Mouse (Mus musculus): Measurements from ENCODE around the gene Myo16.
A peak's percentile ranks its signal among the peaks of the same experiment; 100 is the strongest.

Gene Myo16

DNA sequence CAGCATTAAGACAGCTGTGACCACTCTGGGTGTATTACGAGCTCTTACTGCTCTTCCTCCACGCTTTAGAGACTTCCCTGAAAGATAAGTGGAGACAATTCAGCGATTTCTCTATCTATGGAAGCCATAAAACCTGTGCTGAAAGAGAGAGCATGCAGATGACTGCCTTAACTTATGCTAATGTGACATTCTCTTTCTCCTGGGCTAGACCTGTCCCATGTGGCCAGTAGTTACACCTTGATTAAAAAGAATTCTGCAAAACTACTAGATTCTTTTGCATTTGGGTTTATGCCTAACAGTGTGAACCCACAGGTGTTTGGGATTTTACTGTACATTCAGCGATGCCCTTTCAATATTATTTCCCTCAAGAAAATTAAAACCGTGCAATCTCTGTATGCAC, 328.4 kb downstream of the Myo16 start:
- DNase-seq: no peak

DNA sequence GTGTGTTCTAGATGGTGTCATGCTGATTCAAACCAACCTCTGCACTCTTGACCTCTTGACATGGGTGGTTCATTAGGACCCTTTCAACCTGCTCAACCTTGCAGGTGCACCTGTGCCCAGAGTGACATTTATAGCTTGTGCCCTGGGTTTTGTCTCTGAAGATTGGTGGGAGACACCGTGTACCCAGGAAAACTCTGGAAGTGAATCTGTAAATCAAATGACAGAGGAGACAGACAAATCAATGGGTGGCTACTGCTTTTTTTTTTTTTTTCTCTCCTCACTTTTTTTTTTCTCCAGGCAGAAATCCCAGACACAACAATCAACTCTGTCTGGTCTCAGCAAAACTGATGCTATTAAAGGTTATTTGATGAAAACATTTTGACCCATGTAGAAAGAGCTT, 329.2 kb downstream of the Myo16 start:
- DNase-seq: no peak

DNA sequence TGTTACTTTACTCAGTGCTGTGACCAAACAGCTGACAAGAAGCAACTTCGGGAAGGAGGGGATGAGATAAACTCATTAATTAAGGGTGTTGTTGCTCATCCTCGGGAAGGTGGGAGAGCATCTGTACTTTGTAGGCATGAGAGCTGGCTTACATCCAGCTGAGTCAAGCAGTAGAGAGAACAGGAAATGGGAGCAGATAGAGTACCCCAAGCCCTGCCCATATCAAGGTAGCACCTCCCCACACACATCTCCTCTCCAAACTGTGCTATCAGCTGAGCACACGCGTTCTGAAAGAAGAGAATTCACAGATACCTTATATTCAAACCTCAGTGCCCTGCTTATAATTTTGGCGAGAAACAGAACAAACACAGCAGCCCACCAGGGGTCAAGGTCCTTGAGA, 330.1 kb downstream of the Myo16 start:
- no peak for DNase-seq

DNA sequence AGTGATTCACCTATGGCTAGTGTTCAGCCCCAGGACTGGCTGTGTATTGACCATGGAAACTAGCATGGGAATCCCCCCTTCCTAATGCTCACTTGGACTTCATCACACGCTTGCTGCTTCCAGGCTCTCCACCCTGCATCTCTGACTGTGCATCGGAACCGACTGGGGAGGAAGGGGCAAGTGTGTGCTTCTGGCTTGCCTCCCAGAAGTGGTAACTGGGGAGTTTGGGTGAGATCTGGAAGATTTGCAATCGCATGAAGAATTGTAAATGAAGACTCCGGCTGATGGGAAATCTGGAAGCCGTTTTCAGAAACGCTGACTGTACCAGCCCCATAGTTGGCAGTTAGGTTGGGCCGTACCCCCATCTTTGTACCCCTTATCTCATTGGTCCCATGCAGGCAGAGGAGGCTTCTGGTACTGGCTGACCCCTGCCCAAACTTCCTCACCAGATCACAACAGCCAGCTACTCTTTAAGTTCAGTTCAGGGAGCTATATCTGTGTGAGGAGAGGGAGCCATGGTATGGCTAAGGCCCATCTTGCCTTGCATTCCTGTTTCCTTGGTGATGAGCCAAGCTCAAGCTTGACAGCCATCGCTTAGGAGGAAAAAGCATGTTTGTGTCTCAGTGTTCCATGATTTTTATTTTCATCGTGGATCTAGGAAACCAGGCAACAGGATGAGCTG, 336.2 kb downstream of the Myo16 start:
- no peak for DNase-seq

DNA sequence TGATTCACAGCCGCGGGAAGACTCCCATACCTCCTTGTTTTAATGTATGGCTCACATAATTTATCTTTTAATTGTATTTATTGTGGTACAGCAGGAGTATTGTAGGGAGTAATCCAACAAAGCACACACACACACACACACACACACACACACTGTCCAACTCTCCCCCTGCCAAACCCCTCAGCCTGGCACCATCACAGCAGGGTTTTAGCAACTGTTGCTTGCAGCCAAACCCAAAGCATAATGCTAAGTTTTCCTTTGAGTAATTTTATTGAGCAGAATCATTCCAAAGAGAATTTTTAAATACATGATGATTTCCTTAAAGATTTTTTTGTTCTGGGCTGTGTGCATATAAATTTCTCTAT, 336.7 kb downstream of the Myo16 start:
- DNase-seq: no peak

DNA sequence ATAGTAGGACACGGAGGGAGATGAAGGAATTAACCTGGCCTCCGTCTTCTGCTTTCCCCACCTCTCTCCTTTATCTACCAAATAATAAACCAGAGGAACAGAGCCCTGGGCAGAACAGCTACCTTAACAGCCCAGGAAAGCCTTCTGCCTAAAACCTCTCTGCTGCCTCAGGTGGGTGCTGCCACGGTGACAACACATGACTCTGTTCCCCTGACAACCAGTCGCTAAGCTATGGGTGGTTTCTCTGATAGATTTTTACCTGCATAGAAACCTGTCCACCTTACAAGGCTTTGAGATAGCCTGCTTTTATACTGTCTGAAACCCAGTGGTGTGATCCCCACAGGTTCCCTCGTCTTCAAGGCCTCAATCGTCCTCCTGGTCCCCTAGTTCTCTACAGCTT, 337.2 kb downstream of the Myo16 start:
- no peak for DNase-seq

DNA sequence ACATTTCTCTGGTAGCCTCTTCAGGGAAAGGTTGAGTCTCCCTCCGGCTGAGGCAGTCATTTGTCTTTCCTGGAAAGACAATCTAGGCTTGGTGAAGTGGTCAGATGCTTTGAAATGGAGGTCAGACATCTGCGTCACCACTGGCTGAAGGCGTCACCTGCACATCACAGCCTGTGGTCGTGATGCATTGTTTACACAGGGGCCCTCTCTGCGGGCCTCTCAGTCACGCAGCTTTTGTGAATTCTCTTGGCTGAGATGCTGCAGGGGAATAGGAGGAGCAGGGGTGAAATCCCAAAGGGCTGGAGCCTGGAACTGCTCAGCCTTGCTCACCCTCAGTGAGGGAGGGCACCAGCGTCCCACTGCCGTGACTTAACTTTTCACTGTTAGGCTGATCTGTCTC, 346.1 kb downstream of the Myo16 start:
- no peak for DNase-seq

DNA sequence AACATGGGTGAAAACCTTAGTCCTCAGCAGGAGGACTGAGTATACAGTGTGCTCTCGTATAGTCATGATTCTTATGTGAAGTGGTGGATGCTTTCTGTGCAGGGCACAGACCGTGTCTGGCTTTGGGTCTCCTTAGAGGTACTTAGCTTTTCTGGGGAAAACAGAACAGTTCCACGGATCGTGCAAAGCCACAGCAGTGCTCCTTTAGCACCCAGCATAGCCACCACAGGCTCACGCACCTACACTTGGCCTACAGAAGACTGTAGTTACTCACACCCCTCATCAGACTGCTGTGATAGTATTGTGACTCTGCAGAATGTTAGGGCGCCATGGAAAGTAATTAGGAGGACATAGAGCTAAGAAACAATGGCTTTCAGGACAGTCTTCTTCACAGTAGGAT, 346.8 kb downstream of the Myo16 start:
- DNase-seq: no peak

DNA sequence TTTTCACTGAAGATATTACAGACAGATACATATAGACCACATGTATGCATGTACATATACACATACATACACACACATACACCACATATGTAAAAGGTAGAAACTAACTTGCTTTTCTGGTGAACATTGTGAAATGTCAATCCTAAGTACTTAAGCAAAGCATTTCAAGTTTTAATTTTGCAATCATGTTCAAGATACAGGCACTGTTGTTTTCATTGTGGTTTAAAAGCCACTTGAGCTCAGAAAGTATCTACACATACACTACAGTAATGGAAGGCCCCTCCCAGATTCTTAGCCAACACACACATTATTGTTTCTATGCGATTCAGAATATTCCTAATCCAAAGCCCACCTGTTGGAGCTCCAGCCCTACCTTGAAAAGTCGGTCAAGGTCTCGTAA, 348.0 kb downstream of the Myo16 start:
- no peak for DNase-seq

DNA sequence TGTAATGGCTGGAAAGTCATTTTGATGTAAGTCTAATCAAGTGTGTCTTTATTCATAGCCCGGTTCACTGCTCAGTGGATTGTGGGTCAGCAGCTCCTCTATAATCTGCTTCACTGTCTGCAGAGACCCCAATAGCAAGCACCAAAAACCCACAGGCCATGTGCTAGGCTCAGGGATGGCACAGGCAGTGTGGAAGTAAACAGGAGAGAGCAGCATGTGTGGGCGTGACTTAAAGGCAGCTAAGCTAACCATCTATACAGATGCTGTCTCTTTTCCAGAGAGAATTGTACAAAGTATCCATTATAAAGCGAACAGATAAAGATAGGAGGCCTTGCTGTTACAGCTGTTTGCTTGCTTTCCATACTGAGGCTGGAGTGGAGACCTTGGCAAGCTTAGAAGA, 358.4 kb downstream of the Myo16 start:
- DNase-seq: no peak

DNA sequence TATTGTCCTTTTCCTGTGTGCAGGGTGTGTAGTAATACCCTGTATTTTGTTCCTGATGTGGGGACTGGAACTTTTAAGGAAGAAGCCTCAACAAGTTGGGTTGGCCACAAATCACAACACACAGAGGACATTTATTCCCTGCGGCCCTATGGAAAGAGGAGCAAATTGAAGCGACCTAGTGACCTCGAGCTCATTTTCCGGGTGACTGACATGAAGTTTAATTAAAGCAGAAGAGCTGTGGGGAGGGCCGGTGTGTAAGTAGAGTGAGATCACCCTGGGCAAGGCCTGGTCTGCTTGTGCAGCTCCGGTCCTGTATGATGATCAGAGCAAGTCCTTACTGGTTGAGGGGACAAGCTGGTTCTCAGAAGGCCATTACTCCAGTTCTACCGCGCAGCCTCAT, 363.7 kb downstream of the Myo16 start:
- no peak for DNase-seq

DNA sequence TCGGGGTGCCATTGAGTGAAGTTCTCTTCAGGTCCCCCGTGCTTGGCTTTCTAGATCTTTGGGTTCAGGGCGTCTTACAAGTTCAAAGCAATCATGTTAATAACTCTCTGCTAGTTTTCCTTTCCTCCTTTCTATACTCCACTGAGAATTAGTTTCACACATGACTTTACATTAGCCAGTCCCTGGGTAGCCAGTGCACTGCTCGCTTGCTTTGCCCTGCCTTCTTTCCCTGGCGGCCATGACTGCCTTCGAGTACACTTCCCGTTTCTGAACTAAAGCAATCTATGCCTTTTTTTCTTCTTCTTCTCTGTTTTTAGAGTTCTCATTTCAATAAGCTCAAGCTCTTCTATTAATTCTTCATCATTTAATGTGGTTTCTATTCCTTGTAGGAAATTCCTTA, 365.6 kb downstream of the Myo16 start:
- DNase-seq: no peak

DNA sequence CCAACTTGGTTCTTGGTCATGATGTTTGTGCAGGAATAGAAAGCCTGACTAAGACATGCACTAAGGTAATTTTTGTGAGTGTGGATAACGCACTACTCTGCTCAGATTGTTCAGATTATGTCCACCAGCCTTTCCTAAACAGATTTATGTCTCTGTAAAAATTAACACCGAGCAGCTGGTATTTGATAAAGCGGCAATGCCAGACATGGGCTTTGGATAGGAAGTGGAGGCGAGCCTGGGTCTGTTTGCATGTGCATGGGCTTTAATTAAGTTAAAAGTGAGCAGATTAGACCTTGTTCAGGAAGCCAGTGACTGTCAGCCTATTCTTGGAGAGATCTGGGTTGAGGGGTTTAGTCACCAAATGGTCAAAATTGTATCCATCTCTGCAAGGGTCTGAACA, 367.8 kb downstream of the Myo16 start:
- DNase-seq: no peak

DNA sequence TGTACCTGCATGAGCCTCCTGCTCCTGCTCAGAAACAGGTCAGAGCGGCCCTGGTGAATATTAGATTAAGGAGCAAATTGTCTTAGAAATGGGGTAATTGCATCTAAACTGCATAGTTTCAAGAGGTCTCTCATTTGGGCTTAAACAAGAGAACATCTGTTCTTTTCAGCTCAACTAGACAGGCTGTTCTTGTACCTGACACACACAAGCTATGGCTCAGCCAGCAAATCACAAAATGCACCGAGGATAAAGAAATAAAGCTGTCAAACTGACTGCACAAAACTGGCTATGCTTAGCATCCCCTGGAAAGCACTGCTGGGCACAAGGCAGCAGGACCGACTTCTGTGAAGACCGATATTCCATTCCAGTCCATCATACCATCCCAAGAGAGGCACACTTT, 372.0 kb downstream of the Myo16 start:
- DNase-seq: no peak

DNA sequence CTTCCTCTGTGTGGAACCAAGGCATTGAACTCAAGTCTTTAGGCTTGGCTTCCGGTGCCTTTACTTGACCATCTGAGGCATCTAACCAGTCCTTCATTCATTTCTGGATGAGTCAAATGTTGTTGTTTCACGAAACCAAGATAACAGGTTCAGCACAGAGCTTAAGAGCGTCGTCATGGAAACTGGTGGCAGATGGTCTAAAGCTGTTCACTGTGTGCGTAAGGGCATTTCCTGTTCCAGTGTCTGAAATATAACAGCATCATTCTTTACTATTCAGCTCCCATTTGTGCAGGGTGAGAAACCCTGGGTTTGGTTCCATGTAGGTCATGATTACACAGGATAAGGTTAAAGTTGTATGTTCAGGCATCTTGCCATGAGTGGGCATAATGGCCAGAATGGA, 372.9 kb downstream of the Myo16 start:
- no peak for DNase-seq

DNA sequence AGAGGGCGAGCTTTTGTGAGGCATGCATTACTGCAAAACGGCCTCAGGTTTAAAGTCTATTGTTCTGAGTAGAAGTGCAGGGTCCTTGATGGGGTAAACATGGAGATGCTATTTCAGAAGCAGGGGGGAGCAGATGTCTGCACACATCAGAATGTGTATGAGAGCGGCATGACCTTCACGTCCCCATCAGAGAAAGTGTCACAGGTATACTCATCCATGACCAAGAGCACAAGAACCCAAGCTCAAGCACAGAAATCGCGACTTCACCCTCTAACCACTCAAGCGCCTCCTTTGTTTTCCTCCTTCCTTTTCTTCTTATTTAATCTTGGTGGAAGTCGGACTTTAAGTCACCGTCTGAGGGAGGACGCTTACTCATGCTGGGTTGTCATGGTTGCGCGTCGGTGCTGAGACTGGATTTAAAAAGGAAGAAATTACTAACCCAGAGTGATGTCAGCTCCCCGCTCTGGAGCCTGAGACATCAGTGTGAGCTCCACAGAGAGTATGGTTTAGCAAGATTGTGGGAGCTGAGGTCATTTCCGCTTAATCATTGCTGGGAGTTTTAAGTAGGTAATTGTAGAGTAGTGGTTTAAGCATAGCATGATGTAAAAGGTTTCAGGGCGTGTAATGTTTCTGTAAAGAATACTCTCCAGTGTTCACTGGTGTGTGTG, 381.0 kb downstream of the Myo16 start:
- peak; percentile 51 for DNase-seq

DNA sequence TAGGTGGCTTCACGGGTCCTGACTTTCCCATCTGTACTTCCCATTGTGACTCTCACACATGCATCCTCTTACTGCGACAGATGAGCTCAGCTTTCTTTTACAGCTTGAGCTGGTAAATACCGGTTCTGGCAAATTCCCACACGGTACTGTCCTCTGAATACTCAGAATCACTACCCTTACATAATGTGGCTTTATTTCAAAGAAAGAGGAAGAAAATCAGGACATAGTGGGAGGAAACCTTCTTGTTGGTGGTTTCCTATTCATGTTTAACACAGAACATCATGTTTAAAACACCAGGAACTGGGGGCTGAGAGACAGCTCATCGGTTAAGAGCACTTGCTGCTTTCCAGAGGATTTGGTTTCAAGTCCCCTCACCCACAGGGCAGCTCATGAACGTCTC, 384.6 kb downstream of the Myo16 start:
- no peak for DNase-seq

DNA sequence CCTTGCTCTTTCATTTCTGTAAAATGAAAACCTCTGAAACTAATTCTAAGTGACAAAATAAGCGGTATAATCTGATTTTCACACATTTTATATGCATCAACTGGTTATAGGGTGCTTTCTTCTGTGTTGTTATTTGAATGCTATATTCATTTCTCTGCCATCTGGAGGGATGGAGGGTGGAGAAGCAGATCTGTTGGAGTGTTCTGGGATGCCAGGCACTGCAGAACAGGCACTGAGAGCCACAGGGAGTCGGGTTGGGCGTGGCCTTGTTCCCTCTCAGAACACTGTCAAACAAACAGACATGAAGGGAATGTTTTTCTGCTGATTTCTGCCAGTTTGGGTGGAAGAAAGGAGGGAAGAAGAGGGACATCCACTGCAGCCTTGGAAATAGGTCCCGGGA, 386.0 kb downstream of the Myo16 start:
- no peak for DNase-seq

DNA sequence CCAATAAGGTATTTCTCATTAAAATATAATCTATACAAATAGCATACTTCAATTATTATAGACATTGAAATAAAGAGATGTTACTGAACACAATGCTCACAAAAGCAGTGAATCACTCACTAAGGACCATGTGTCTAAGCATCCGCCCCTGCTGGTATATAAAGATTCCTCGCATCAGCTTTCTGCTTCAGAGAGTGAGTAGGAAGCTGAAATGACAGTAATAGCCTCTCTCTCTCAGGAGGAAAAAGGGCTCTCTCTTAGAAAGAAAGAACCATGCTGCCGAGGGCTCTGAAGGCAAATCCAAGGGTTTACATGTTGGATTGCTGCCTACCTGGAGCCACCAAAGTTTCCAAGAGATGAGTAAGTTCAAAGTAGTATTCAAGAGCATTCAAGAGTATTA, 392.2 kb downstream of the Myo16 start:
- no peak for DNase-seq

DNA sequence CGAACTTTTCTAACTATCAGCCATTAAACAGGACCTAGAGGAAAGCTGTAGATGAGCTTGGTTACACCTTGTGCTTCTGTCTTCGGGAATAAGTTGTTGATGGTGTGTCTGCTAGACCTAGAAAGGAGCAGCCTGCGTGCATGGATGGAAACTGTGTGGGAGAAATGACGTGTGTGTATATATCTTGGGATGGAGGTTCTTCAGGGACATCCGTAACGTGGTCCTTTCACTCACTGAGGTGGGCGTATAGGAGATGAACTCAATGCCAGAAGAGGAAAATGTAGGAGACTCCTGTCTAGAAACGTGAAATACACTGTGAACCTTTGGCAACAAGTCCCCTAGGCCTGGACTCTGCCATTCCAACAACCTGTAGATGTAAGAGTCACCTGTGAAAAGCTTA, 392.8 kb downstream of the Myo16 start:
- DNase-seq: no peak

DNA sequence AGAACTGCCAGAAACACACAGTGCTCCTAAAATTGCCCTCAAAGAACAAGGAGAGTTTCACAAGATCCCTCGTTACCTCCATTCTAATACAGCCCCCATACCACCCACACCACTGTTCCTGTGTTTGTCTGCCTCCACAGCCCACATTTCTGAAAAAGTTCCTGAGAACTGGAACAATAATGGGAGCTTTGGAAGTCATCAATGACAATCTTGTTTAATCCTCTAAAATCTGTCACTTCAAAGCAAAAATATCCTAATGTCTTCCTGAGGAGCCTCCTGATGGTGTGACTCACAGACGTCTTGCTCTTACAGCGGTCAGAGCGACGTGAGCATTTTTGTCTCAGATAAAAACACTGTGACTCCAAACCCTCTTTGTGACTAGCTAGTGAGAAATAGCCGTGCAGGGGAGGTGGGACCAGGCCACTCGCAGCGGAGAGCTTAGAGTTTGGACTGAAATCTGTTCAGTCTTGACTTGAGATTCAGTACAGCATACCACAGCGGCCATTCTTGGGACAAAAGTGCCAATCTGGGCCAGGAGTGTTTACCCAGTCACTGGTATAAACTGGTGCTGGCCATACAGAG, 394.4 kb downstream of the Myo16 start:
- DNase-seq: no peak

DNA sequence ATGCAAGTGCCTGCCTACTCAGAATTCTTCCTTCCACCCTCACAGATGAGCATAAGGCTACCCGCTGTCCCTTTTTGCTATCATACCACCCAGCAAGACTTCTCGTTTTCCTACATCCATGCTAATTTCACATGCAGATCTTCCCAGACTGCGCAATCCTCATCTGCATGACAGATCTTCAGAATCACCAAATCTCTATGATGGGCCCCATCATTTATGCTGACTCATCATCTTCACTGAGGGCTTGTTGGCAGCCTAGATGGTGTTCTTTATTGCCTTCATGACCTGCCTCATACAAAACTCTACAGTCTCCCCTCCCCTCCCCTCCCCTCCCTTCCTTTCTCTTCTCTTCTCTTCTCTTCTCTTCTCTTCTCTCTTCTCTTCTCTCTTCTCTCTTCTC, 395.7 kb downstream of the Myo16 start:
- DNase-seq: no peak

DNA sequence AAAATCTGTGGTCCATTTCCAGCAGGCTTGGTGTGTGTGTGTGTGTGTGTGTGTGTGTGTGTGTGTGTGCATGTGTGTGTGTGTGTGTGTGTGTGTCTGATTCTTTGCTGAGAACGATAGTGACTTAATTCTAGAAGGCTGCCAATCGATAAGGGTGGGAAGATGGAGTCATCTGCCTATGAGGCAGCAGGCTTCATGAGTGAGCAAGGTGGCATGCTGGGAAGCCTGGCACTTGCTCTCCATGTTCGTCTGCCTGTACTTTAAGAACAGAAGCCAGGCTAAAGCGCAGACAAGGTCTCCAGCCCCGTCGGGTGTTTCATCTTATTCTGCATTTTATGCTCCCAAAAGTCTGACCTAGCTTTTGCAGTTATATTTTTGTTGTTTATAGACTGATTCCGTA, 404.2 kb downstream of the Myo16 start:
- no peak for DNase-seq

DNA sequence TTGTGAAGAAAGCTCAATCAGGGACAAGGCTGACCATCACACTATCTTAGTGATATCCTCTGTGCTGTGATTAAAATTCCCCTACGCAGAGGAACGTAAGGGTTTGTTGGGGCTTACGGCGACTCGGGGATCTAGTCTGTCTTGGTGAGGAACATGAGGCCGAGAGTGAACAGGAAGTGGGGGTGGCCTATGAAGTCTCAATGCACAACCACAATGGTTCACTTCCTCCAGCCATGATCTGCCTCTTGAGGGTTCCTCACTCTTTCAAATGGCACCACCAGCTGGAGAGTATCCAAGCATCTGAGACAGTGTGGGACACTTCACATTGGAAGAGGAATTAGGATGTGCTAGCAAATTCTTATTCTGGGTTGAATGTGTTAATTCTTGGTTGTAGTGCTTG, 405.8 kb downstream of the Myo16 start:
- no peak for DNase-seq

DNA sequence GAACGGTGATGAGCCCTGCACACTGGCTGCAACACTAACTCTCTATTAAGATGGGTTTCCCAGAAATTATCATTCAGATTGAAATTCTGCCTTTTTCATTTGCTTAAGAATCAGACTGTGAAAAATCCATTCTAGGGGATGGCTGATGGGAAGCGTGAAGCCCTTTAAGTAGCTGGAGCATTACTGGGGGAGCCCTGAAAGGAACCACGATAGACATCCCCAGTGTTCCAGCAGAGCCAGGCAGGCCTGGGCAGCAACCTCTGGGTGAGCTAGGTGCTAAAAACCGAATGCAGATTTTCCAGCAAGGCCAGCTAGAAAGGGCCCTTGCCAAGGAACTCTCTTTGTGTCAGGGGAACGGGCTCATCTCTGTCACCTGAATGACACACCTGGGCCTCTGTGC, 407.9 kb downstream of the Myo16 start:
- DNase-seq: no peak

Data from right cerebral cortex, postnatal 14 days (tissue).